Mouse (Mus musculus): ENCODE results near the gene Sertad3. TPM values are rescaled to one million over a fixed set of nuclear protein-coding genes. Genes with fewer than 3 reads are reported as not detected.

Sertad3 gene
- polyA plus RNA-seq (2015; fragmentation: Nextera tagmentation; extraction: Ambion mirVana): 27.5 and 32.5 TPM in 2 replicates

DNA sequence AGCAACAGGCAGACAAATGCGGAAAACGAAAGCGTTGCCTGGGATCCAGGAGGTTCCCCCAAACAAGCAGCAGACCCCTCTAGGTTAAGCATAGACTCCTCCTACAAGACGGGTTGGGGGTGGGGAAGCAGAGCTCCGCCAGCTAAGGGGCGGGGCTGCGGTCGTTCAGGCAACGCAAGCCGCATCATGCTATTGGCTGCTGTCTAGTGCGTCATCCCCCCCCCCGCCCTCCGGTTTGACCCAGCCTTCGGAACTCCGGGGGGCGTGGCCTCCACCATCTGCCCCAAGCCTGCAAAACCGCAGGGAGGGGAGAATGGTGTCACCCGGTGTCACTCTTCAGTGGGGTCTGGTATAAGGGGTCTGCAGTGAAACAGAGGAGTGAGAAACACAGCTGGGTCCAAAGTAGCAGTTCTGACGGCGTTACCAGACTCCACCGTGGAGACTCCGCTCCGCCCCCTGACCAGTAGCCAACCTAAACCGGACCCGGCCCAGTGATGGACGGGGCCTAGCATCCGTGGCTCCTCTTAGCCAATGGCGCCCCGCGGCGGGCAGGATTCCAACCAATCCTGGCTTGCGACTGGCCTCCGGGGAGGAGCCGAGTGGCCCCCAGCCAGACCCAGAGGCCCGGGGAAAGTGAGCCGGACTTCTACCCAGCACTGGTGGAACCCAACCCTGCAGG, at the start of gene Sertad3:
Gene Sertad3, plus strand, starts transcription at position 613 of the 679 bp plus-strand sequence.
- ATAC-seq (ENCODE audit: low FRiP score, low TSS enrichment): peak; percentile 94
- Histone ChIP-seq H3K4me1 (ENCODE audit: insufficient read depth, low read length) (peaks cover 19% of the 10 kb centered on the region), H3K27ac (ENCODE audit: low read length) (peak within 1 kb of the TSS; percentile 97), H3K4me3 (ENCODE audit: low read length) (peak within 1 kb of the TSS; percentile 95), H3K27me3 (ENCODE audit: insufficient read depth, low read length) (no peaks in the 10 kb centered on the region), H3K9ac (replicated peaks; ENCODE audit: low read length) (peak within 1 kb of the TSS; percentile 73), H3K36me3 (ENCODE audit: insufficient read depth, low read length) (peaks cover 14% of the 10 kb centered on the region), H3K9me3 (ENCODE audit: low read length) (no peaks in the 10 kb centered on the region), H3K4me2 (replicated peaks; ENCODE audit: low read depth, low read length) (peak within 1 kb of the TSS; percentile 67)
- under 1% methylated on average over 36 of the region's 36 CpGs for WGBS

- Histone ChIP-seq H3K27ac (ENCODE audit: low read length) (no peak overlapping the region), H3K4me1 (ENCODE audit: insufficient read depth, low read length) (no peaks in the 10 kb centered on the region), H3K4me2 (replicated peaks; ENCODE audit: low read depth, low read length) (no peak overlapping the region), H3K27me3 (ENCODE audit: insufficient read depth, low read length) (no peaks in the 10 kb centered on the region), H3K9me3 (ENCODE audit: low read length) (peaks cover 5% of the 10 kb centered on the region), H3K9ac (replicated peaks; ENCODE audit: low read length) (no peak overlapping the region), H3K36me3 (ENCODE audit: insufficient read depth, low read length) (no peaks in the 10 kb centered on the region), H3K4me3 (ENCODE audit: low read length) (no peak overlapping the region)
- ATAC-seq (ENCODE audit: low FRiP score, low TSS enrichment): no peak
- WGBS: 100% methylated on average over 1 of the region's 1 CpGs
Measured at GRCm38 (mm10) chr7:27427387-27427786, 46.2 kb upstream of the Sertad3 start.

GRCm38 (mm10) chr7:27428002-27428401, 45.6 kb upstream of the Sertad3 start:
- H3K4me1 ChIP-seq (ENCODE audit: insufficient read depth, low read length): no peaks in the 10 kb centered on the region
- no peaks in the 10 kb centered on the region for H3K36me3 ChIP-seq (ENCODE audit: insufficient read depth, low read length)
- H3K4me3 ChIP-seq (ENCODE audit: low read length): no peak overlapping the region
- H3K27ac ChIP-seq (ENCODE audit: low read length): no peak overlapping the region
- peaks cover 2% of the 10 kb centered on the region; the same call in 1 of the 2 replicates for H3K27me3 ChIP-seq (ENCODE audit: insufficient read depth, low read length)
- no peak overlapping the region for H3K9ac ChIP-seq (replicated peaks; ENCODE audit: low read length)
- H3K9me3 ChIP-seq (ENCODE audit: low read length): peaks cover 5% of the 10 kb centered on the region
- no peak for ATAC-seq (ENCODE audit: low FRiP score, low TSS enrichment)
- 77% methylated on average over 11 of the region's 11 CpGs for WGBS
- no peak overlapping the region for H3K4me2 ChIP-seq (replicated peaks; ENCODE audit: low read depth, low read length)

GRCm38 (mm10) chr7:27429135-27429534, 44.4 kb upstream of the Sertad3 start:
- 58% methylated on average over 2 of the region's 2 CpGs for WGBS
- no peak overlapping the region for H3K4me3 ChIP-seq (ENCODE audit: low read length)
- H3K27ac ChIP-seq (ENCODE audit: low read length): no peak overlapping the region
- no peaks in the 10 kb centered on the region for H3K36me3 ChIP-seq (ENCODE audit: insufficient read depth, low read length)
- no peak overlapping the region for H3K9ac ChIP-seq (replicated peaks; ENCODE audit: low read length)
- H3K4me1 ChIP-seq (ENCODE audit: insufficient read depth, low read length): no peaks in the 10 kb centered on the region
- no peak for ATAC-seq (ENCODE audit: low FRiP score, low TSS enrichment)
- H3K9me3 ChIP-seq (ENCODE audit: low read length): peaks cover 5% of the 10 kb centered on the region
- H3K4me2 ChIP-seq (replicated peaks; ENCODE audit: low read depth, low read length): no peak overlapping the region
- peaks cover 12% of the 10 kb centered on the region for H3K27me3 ChIP-seq (ENCODE audit: insufficient read depth, low read length)

DNA sequence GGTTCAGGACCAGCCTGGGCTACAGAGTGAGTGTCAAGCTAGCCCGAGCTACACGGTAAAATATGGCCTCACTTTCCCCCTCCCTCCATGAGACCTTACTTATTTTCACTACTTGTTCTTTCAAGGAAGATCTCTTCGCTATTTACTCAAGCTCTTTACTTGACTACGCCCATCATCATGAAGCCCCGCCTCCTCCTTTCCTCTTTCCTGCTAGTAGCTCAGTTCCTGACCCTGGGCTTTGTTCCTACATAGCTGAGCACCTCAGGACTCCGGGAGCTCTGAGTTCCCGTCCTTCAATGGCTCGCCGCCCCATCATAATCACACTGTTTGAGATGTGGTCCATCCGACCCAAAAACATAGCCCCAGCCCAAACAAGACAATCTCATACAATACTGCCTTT, 40.2 kb upstream of the Sertad3 start:
- Histone ChIP-seq H3K36me3 (ENCODE audit: insufficient read depth, low read length) (no peaks in the 10 kb centered on the region), H3K27me3 (ENCODE audit: insufficient read depth, low read length) (peaks cover 18% of the 10 kb centered on the region), H3K4me1 (ENCODE audit: insufficient read depth, low read length) (no peaks in the 10 kb centered on the region), H3K4me3 (ENCODE audit: low read length) (no peak overlapping the region), H3K9ac (replicated peaks; ENCODE audit: low read length) (no peak overlapping the region), H3K27ac (ENCODE audit: low read length) (no peak overlapping the region), H3K4me2 (replicated peaks; ENCODE audit: low read depth, low read length) (no peak overlapping the region), H3K9me3 (ENCODE audit: low read length) (peaks cover 5% of the 10 kb centered on the region)
- WGBS: 30% methylated on average over 10 of the region's 10 CpGs
- ATAC-seq (ENCODE audit: low FRiP score, low TSS enrichment): no peak

- H3K27me3 ChIP-seq (ENCODE audit: insufficient read depth, low read length): peaks cover 18% of the 10 kb centered on the region
- 8% methylated on average over 10 of the region's 10 CpGs for WGBS
- H3K9ac ChIP-seq (replicated peaks; ENCODE audit: low read length): no peak overlapping the region
- no peaks in the 10 kb centered on the region for H3K36me3 ChIP-seq (ENCODE audit: insufficient read depth, low read length)
- no peaks in the 10 kb centered on the region for H3K4me1 ChIP-seq (ENCODE audit: insufficient read depth, low read length)
- H3K9me3 ChIP-seq (ENCODE audit: low read length): peaks cover 5% of the 10 kb centered on the region
- H3K4me2 ChIP-seq (replicated peaks; ENCODE audit: low read depth, low read length): no peak overlapping the region
- H3K27ac ChIP-seq (ENCODE audit: low read length): no peak overlapping the region
- H3K4me3 ChIP-seq (ENCODE audit: low read length): no peak overlapping the region
- ATAC-seq (ENCODE audit: low FRiP score, low TSS enrichment): 0 out of 2 replicates have a peak, but pooled peaks have one; percentile 49
Measured at GRCm38 (mm10) chr7:27433794-27434193, 39.8 kb upstream of the Sertad3 start.

DNA sequence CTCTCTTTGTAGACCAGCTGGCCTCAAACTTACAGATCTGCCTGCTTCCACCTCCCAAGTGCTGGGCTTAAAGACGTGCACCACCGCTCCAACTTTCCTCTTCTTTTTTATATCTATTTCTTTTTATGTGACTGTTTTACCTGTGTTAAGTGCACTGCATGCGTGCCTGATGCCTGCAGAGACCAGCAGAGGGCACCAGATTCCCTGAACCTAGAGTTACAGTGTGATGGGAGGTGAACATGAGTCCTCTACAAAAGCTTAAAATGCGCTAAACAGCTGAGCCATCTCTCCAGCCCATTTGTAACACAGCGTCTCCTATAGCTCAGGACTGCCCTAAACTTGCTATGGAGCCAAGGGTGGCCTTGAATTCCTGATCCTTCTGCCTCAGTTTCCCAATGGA, 36.0 kb upstream of the Sertad3 start:
- WGBS: 59% methylated on average over 5 of the region's 5 CpGs
- no peak for ATAC-seq (ENCODE audit: low FRiP score, low TSS enrichment)
- peaks cover 18% of the 10 kb centered on the region for H3K27me3 ChIP-seq (ENCODE audit: insufficient read depth, low read length)

DNA sequence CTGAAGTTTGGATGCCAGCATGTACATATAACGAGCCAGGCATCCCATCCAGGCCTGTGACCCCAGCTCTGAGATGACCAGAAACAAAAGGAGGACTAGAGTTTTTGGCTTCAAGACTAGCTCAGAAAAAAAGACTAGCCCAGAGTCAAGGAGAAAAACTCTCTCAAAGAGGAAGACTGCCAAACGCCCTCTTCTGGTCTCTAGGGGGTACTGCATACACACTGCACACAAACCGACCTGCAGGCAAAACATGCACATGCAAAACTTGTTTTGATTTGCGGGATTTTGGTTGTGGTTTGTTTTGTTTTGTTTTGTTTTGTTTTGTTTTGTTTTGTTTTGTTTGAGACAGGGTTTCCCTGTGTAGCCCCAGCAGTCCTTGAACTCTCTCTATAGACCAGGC, 33.6 kb upstream of the Sertad3 start:
- Histone ChIP-seq H3K4me2 (replicated peaks; ENCODE audit: low read depth, low read length) (no peak overlapping the region), H3K9ac (replicated peaks; ENCODE audit: low read length) (no peak overlapping the region), H3K27me3 (ENCODE audit: insufficient read depth, low read length) (no peaks in the 10 kb centered on the region), H3K4me3 (ENCODE audit: low read length) (no peak overlapping the region), H3K4me1 (ENCODE audit: insufficient read depth, low read length) (no peaks in the 10 kb centered on the region), H3K36me3 (ENCODE audit: insufficient read depth, low read length) (no peaks in the 10 kb centered on the region), H3K27ac (ENCODE audit: low read length) (no peak overlapping the region), H3K9me3 (ENCODE audit: low read length) (no peaks in the 10 kb centered on the region)
- no peak for ATAC-seq (ENCODE audit: low FRiP score, low TSS enrichment)
- 81% methylated on average over 4 of the region's 4 CpGs for WGBS

More for the DNA sequence above, 36.0 kb upstream of the Sertad3 start:
- no peak overlapping the region for H3K4me3 ChIP-seq (ENCODE audit: low read length)
- no peaks in the 10 kb centered on the region for H3K36me3 ChIP-seq (ENCODE audit: insufficient read depth, low read length)
- no peaks in the 10 kb centered on the region for H3K9me3 ChIP-seq (ENCODE audit: low read length)
- H3K27ac ChIP-seq (ENCODE audit: low read length): no peak overlapping the region
- H3K9ac ChIP-seq (replicated peaks; ENCODE audit: low read length): no peak overlapping the region
- no peak overlapping the region for H3K4me2 ChIP-seq (replicated peaks; ENCODE audit: low read depth, low read length)
- H3K4me1 ChIP-seq (ENCODE audit: insufficient read depth, low read length): no peaks in the 10 kb centered on the region

DNA sequence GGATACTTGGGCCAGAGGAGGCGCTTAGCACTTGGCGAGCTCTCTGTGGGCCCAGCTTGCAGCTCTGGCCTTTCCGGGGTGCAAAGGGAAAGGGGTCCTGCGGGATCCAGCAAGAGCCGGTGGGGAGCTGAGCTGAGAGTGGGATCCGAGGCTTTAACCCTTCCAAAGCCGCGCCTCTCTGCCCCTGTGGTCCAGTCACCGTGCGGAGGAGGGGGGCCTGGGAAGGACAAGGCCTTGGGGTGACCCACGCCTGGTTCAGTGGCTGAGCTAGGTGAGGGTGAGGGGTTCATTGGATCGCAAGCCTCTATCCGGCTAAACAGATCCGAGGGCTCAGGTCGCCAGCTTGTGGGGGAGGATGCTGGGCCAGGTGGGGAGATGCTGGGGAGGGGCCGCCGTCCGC, 27.5 kb upstream of the Sertad3 start:
- no peak for ATAC-seq (ENCODE audit: low FRiP score, low TSS enrichment)
- H3K36me3 ChIP-seq (ENCODE audit: insufficient read depth, low read length): no peaks in the 10 kb centered on the region
- 5% methylated on average over 17 of the region's 18 CpGs for WGBS
- H3K4me1 ChIP-seq (ENCODE audit: insufficient read depth, low read length): peaks cover 14% of the 10 kb centered on the region
- H3K9me3 ChIP-seq (ENCODE audit: low read length): no peaks in the 10 kb centered on the region
- no peak overlapping the region for H3K27ac ChIP-seq (ENCODE audit: low read length)
- peaks cover 17% of the 10 kb centered on the region for H3K27me3 ChIP-seq (ENCODE audit: insufficient read depth, low read length)
- peak overlapping the region; percentile 88 for H3K4me2 ChIP-seq (replicated peaks; ENCODE audit: low read depth, low read length)
- peak overlapping the region; percentile 48 for H3K4me3 ChIP-seq (ENCODE audit: low read length)
- peak overlapping the region; percentile 61 for H3K9ac ChIP-seq (replicated peaks; ENCODE audit: low read length)
